Mouse (Mus musculus) brain, embryonic 14.5 days (tissue): ENCODE results near the gene Gm14085.

Experiments used
- CTCF ChIP-seq: fragments of 200-500 bp; IDR thresholded peaks from 2 replicates; pipeline ENCODE4 v1.5.1; 2012; ENCODE audit warnings: inconsistent platforms, mild to moderate bottlenecking, moderate library complexity, borderline replicate concordance; ENCODE audit not compliant: insufficient read depth, insufficient read length; ENCODE audit errors: extremely low read depth
- POLR2A ChIP-seq: fragments of 200-500 bp; IDR thresholded peaks from 2 replicates; pipeline ENCODE4 v1.6.1; 2012; ENCODE audit warnings: mild to moderate bottlenecking, inconsistent platforms, borderline replicate concordance; ENCODE audit not compliant: poor library complexity, insufficient read depth, insufficient read length, severe bottlenecking; ENCODE audit errors: extremely low read depth

DNA sequence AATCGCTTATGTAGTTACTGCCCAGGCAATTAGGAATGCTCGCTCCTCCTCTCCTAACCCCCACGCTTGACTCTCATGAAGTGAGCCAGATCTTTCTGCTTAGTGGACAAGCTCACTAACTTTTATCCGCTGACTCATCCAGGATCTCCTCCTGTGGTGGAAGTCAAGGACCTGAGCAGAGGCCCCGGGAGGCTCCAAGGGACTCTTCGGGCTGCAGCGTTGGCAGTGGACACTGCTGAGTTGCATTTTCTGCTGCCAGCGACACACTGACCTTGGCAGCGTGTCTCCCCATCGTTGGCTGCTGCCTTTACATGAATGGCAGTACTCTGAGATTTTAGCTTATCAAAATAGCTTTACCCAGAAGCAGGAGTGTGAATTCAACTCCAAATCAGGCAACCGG lies 90.7 kb downstream of the Gm14085 start:
- TF ChIP-seq CTCF (no peak), POLR2A (no peak)
